Comparison of ENCODE assay signal across 15 mouse cellular contexts in genomic region chr12:77546165-77546564, GRCm38 (mm10).
"Had no signal": no experiment of that assay in that cellular context is flagged by ENCODE, and none has a peak within 500 bp of the region (broad histone marks: within the 10 kb centered on the region; RNA-seq: fewer than 3 reads in every experiment).

No protein-coding gene starts in this region.

- H3K4me1 ChIP-seq: limb, embryonic 10.5 days; liver, embryonic 15.5 days; neural tube, embryonic 12.5 days had no signal

- H3K4me3 ChIP-seq: layer of hippocampus, adult 2 months; limb, embryonic 10.5 days; liver, embryonic 15.5 days; neural tube, embryonic 12.5 days had no signal

- H3K36me3 ChIP-seq: limb, embryonic 10.5 days; liver, embryonic 15.5 days; neural tube, embryonic 12.5 days had no signal

- ATAC-seq: lung, postnatal 0 days had no signal

- H3K27me3 ChIP-seq: liver, embryonic 15.5 days; neural tube, embryonic 12.5 days had no signal

- H3K4me2 ChIP-seq: liver, embryonic 11.5 days; liver, embryonic 15.5 days; neural tube, embryonic 12.5 days had no signal

- H3K9me3 ChIP-seq: limb, embryonic 10.5 days; liver, embryonic 15.5 days; neural tube, embryonic 12.5 days had no signal

- DNase-seq: kidney, postnatal 10 days; kidney, postnatal 4 days; lung, adult 2 months; lung, postnatal 36 days; midbrain, embryonic 14.5 days; right cerebral cortex, postnatal 14 days; thymus, adult 2 months; thymus, postnatal 36 days had no signal

- H3K9ac ChIP-seq: liver, embryonic 15.5 days; neural tube, embryonic 12.5 days had no signal

- H3K27ac ChIP-seq: layer of hippocampus, adult 2 months; limb, embryonic 10.5 days; liver, embryonic 15.5 days; neural tube, embryonic 12.5 days; stomach, postnatal 0 days had no signal
